Mouse (Mus musculus): ENCODE data around the gene Rpl29. TPM values are rescaled to one million over a fixed set of nuclear protein-coding genes. Genes with fewer than 3 reads are reported as not detected.

Rpl29 gene
- polyA plus RNA-seq, 1 experiment from 2014 or later, result 903 TPM

- 34% methylated on average over 16 of the region's 16 CpGs for WGBS
- no peak overlapping the region for H3K9ac ChIP-seq (ENCODE audit: low read depth, low read length)
- H3K36me3 ChIP-seq (ENCODE audit: control insufficient read depth, insufficient read depth, low read length), result no peaks in the 10 kb centered on the region
- H3K4me3 ChIP-seq (ENCODE audit: low read depth, low read length), result no peak overlapping the region
- no peaks in the 10 kb centered on the region for H3K9me3 ChIP-seq (ENCODE audit: control insufficient read depth, low read length)
- H3K27me3 ChIP-seq (ENCODE audit: control insufficient read depth, insufficient read depth, low read length), result no peaks in the 10 kb centered on the region
- peaks cover 9% of the 10 kb centered on the region; the same call in 1 of the 2 replicates for H3K4me1 ChIP-seq (replicated peaks; ENCODE audit: control insufficient read depth, insufficient read depth, low read length)
- H3K27ac ChIP-seq (ENCODE audit: low read depth, low read length), result no peak overlapping the region
- no peak for DNase-seq (ENCODE audit: low spot score)
- ATAC-seq (ENCODE audit: low FRiP score), result peak; percentile 58; the same call in 1 of the 2 replicates
- H3K4me2 ChIP-seq (replicated peaks; ENCODE audit: low read depth, low read length), result 0 out of 2 replicates have a peak overlapping the region, but pooled peaks have one; percentile 19
Observed at GRCm38 (mm10) chr9:106476002-106476923, 47.0 kb downstream of the Rpl29 start.

DNA sequence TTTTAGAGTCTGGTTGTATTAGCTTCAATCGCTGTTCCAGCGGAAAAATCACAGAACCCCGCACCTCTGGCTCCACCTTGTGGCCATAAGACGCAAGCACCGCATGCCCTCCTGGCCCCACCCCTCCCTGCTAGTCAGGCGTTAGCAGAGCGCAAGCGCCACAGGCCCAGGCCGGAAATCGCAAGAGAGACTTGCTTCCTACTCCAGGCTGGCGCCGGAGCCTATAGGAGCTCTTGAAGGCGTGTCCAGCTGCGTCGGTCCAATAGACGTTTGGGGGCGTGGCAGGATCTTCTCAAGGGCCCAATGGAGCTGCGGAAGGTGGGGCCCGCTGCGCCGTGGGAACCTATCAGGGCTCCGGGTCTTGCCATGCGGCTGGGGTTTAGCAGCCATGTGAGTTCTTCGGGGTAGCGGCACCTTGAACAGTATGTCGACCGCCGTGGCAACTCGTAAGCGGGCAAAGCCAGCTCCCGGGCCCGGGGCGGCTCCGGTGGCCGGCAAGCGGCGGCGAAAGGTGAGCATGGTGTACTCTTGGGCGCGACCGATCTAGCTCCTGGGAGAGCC lies 47.8 kb downstream of the Rpl29 start, which contains the start of gene Parp3:
Gene Parp3 (minus strand): TSS at position 26 of the 561 bp plus-strand sequence.
- Histone ChIP-seq H3K4me2 (replicated peaks; ENCODE audit: low read depth, low read length) (peak within 1 kb of the TSS; percentile 93), H3K9me3 (ENCODE audit: control insufficient read depth, low read length) (no peaks in the 10 kb centered on the region), H3K4me1 (replicated peaks; ENCODE audit: control insufficient read depth, insufficient read depth, low read length) (peaks cover 7% of the 10 kb centered on the region; the same call in 1 of the 2 replicates), H3K4me3 (ENCODE audit: low read depth, low read length) (peak within 1 kb of the TSS; percentile 74), H3K36me3 (ENCODE audit: control insufficient read depth, insufficient read depth, low read length) (no peaks in the 10 kb centered on the region), H3K27ac (ENCODE audit: low read depth, low read length) (no peak within 1 kb of the TSS), H3K9ac (ENCODE audit: low read depth, low read length) (peak within 1 kb of the TSS; percentile 56), H3K27me3 (ENCODE audit: control insufficient read depth, insufficient read depth, low read length) (no peaks in the 10 kb centered on the region)
- peak; percentile 99 for DNase-seq (ENCODE audit: low spot score)
- peak; percentile 98 for ATAC-seq (ENCODE audit: low FRiP score)
- WGBS, result under 1% methylated on average over 41 of the region's 41 CpGs

DNA sequence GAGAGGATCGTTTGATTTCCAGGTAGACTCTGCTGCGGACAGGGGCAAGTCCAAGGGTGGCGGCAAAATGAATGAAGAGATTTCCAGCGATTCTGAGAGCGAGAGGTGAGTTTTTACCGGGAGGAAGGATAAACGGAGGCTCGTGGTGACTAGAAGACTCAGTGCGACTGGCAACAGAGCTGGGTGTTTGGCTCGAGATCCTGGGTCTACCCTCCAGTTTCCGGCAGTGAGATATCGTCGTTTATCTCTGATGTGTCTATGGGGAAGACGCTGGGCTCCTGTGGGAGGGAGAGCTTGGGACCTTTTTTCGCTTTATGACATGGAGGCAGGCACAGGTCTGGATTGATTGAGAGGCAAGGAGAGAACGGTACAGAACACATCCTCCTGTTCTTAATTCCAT lies 48.4 kb downstream of the Rpl29 start:
- WGBS, result 4% methylated on average over 16 of the region's 16 CpGs
- no peak for ATAC-seq (ENCODE audit: low FRiP score)
- Histone ChIP-seq H3K4me3 (ENCODE audit: low read depth, low read length) (peak overlapping the region; percentile 74), H3K4me2 (replicated peaks; ENCODE audit: low read depth, low read length) (peak overlapping the region; percentile 93), H3K27ac (ENCODE audit: low read depth, low read length) (no peak overlapping the region), H3K36me3 (ENCODE audit: control insufficient read depth, insufficient read depth, low read length) (no peaks in the 10 kb centered on the region), H3K4me1 (replicated peaks; ENCODE audit: control insufficient read depth, insufficient read depth, low read length) (peaks cover 7% of the 10 kb centered on the region; the same call in 1 of the 2 replicates), H3K9me3 (ENCODE audit: control insufficient read depth, low read length) (no peaks in the 10 kb centered on the region), H3K9ac (ENCODE audit: low read depth, low read length) (peak overlapping the region; percentile 56), H3K27me3 (ENCODE audit: control insufficient read depth, insufficient read depth, low read length) (no peaks in the 10 kb centered on the region)
- DNase-seq (ENCODE audit: low spot score), result no peak

DNA sequence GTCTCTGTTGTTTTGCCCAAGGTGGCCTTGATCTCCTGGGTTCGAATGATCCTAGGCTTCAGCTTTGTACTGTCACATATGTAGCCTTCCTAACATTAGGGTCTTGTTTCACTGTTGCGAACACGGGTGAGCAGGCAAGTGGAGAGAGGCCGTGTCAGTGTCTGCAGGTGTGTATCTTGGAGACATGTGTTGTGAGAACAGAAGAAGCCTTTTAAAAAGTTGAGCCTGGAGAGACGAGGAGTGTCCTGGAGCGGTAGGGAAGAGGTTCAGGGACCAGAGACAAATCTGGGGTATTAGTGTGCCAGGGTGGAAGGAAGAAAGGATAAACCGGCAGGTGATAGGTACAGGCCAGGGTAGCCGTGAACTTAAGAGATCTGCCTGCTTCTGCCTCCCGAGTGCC lies 48.8 kb downstream of the Rpl29 start:
- no peaks in the 10 kb centered on the region for H3K27me3 ChIP-seq (ENCODE audit: control insufficient read depth, insufficient read depth, low read length)
- peak overlapping the region; percentile 93 for H3K4me2 ChIP-seq (replicated peaks; ENCODE audit: low read depth, low read length)
- peak overlapping the region; percentile 74 for H3K4me3 ChIP-seq (ENCODE audit: low read depth, low read length)
- no peak overlapping the region for H3K27ac ChIP-seq (ENCODE audit: low read depth, low read length)
- H3K9me3 ChIP-seq (ENCODE audit: control insufficient read depth, low read length), result no peaks in the 10 kb centered on the region
- H3K36me3 ChIP-seq (ENCODE audit: control insufficient read depth, insufficient read depth, low read length), result no peaks in the 10 kb centered on the region
- no peak for DNase-seq (ENCODE audit: low spot score)
- ATAC-seq (ENCODE audit: low FRiP score), result no peak
- peaks cover 7% of the 10 kb centered on the region; the same call in 1 of the 2 replicates for H3K4me1 ChIP-seq (replicated peaks; ENCODE audit: control insufficient read depth, insufficient read depth, low read length)
- H3K9ac ChIP-seq (ENCODE audit: low read depth, low read length), result no peak overlapping the region; the same call in 1 of the 2 replicates
- WGBS, result 85% methylated on average over 9 of the region's 9 CpGs

DNA sequence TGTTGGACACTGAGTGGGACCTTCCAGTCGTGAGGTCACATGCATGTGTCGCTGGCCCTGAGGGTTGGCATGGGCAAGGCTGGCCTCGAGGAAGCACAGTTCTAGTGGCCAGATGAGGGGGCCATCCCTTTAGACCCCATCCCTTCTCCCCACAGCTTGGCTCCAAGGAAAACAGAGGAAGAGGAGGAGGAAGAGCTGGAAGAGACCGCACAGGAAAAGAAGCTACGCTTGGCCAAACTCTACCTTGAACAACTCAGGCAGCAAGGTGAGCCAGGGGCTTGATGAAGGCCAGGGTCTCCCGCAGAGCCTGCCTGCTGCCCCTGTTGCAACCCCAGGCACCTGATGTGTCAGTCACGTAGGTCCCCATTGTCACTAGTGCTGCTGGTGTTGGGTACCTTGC lies 51.3 kb downstream of the Rpl29 start:
- Histone ChIP-seq H3K27me3 (ENCODE audit: control insufficient read depth, insufficient read depth, low read length) (no peaks in the 10 kb centered on the region), H3K4me3 (ENCODE audit: low read depth, low read length) (no peak overlapping the region), H3K36me3 (ENCODE audit: control insufficient read depth, insufficient read depth, low read length) (0 out of 2 replicates have a peak, but pooled peaks cover 2% of the 10 kb centered on the region), H3K4me1 (replicated peaks; ENCODE audit: control insufficient read depth, insufficient read depth, low read length) (peaks cover 5% of the 10 kb centered on the region; the same call in 1 of the 2 replicates), H3K9me3 (ENCODE audit: control insufficient read depth, low read length) (no peaks in the 10 kb centered on the region), H3K27ac (ENCODE audit: low read depth, low read length) (no peak overlapping the region), H3K4me2 (replicated peaks; ENCODE audit: low read depth, low read length) (no peak overlapping the region), H3K9ac (ENCODE audit: low read depth, low read length) (no peak overlapping the region)
- ATAC-seq (ENCODE audit: low FRiP score) (no peak), DNase-seq (ENCODE audit: low spot score) (no peak)
- WGBS, result 94% methylated on average over 7 of the region's 7 CpGs

- no peak for DNase-seq (ENCODE audit: low spot score)
- Histone ChIP-seq H3K27ac (ENCODE audit: low read depth, low read length) (no peak overlapping the region), H3K9ac (ENCODE audit: low read depth, low read length) (no peak overlapping the region), H3K27me3 (ENCODE audit: control insufficient read depth, insufficient read depth, low read length) (no peaks in the 10 kb centered on the region), H3K4me1 (replicated peaks; ENCODE audit: control insufficient read depth, insufficient read depth, low read length) (peaks cover 5% of the 10 kb centered on the region; the same call in 1 of the 2 replicates), H3K36me3 (ENCODE audit: control insufficient read depth, insufficient read depth, low read length) (0 out of 2 replicates have a peak, but pooled peaks cover 2% of the 10 kb centered on the region), H3K9me3 (ENCODE audit: control insufficient read depth, low read length) (no peaks in the 10 kb centered on the region), H3K4me2 (replicated peaks; ENCODE audit: low read depth, low read length) (no peak overlapping the region), H3K4me3 (ENCODE audit: low read depth, low read length) (no peak overlapping the region)
- ATAC-seq (ENCODE audit: low FRiP score), result no peak
- 96% methylated on average over 14 of the region's 15 CpGs for WGBS
Observed at GRCm38 (mm10) chr9:106481075-106481474, 51.8 kb downstream of the Rpl29 start.

Other genes with a start within 250 kb of the Rpl29 start
- 21.7 TPM in 2 replicates for gene Ppm1m, start 229.7 kb upstream of the Rpl29 start, polyA plus RNA-seq (2014; fragmentation: Nextera tagmentation; extraction: Ambion mirVana)
- 57.3 and 59.6 TPM in 2 replicates for gene Twf2, start 226.3 kb upstream of the Rpl29 start, polyA plus RNA-seq (2014; fragmentation: Nextera tagmentation; extraction: Ambion mirVana)
- not detected in 2 replicates for gene Tlr9, start 206.9 kb upstream of the Rpl29 start, polyA plus RNA-seq (2014; fragmentation: Nextera tagmentation; extraction: Ambion mirVana)
- gene Alas1, start 180.8 kb upstream of the Rpl29 start, polyA plus RNA-seq (2014; fragmentation: Nextera tagmentation; extraction: Ambion mirVana), result 83.8 and 84.7 TPM in 2 replicates
- gene Poc1a, start 148.4 kb upstream of the Rpl29 start, polyA plus RNA-seq (2014; fragmentation: Nextera tagmentation; extraction: Ambion mirVana), result 27.3 and 27.6 TPM in 2 replicates
- 25.0 and 25.8 TPM in 2 replicates for gene Dusp7, start 60.8 kb upstream of the Rpl29 start, polyA plus RNA-seq (2014; fragmentation: Nextera tagmentation; extraction: Ambion mirVana)
- 26.4 and 30.3 TPM in 2 replicates for gene Acy1, start 8.9 kb downstream of the Rpl29 start, polyA plus RNA-seq (2014; fragmentation: Nextera tagmentation; extraction: Ambion mirVana)
- 4.2 and 6.0 TPM in 2 replicates for gene Abhd14b, start 18.0 kb downstream of the Rpl29 start, polyA plus RNA-seq (2014; fragmentation: Nextera tagmentation; extraction: Ambion mirVana)
- gene Abhd14a, start 18.2 kb downstream of the Rpl29 start, polyA plus RNA-seq (2014; fragmentation: Nextera tagmentation; extraction: Ambion mirVana), result 31.2 and 34.7 TPM in 2 replicates
- gene Pcbp4, start 23.8 kb downstream of the Rpl29 start, polyA plus RNA-seq (2014; fragmentation: Nextera tagmentation; extraction: Ambion mirVana), result 222 and 249 TPM in 2 replicates
- gene Gpr62, start 36.5 kb downstream of the Rpl29 start, polyA plus RNA-seq (2014; fragmentation: Nextera tagmentation; extraction: Ambion mirVana), result 0.22 and 0.29 TPM in 2 replicates
- 41.3 and 42.2 TPM in 2 replicates for gene Rrp9, start 46.5 kb downstream of the Rpl29 start, polyA plus RNA-seq (2014; fragmentation: Nextera tagmentation; extraction: Ambion mirVana)
- 0.54 and 1.4 TPM in 2 replicates for gene Parp3, start 47.5 kb downstream of the Rpl29 start, polyA plus RNA-seq (2014; fragmentation: Nextera tagmentation; extraction: Ambion mirVana)
- not detected in 2 replicates for gene Iqcf1, start 70.5 kb downstream of the Rpl29 start, polyA plus RNA-seq (2014; fragmentation: Nextera tagmentation; extraction: Ambion mirVana)
- not detected in 2 replicates for gene Iqcf5, start 85.1 kb downstream of the Rpl29 start, polyA plus RNA-seq (2014; fragmentation: Nextera tagmentation; extraction: Ambion mirVana)
- gene Iqcf3, start 132.2 kb downstream of the Rpl29 start, polyA plus RNA-seq (2014; fragmentation: Nextera tagmentation; extraction: Ambion mirVana), result not detected in 2 replicates
- gene Iqcf4, start 141.5 kb downstream of the Rpl29 start, polyA plus RNA-seq (2014; fragmentation: Nextera tagmentation; extraction: Ambion mirVana), result not detected in 2 replicates
- gene Iqcf6, start 197.1 kb downstream of the Rpl29 start, polyA plus RNA-seq (2014; fragmentation: Nextera tagmentation; extraction: Ambion mirVana), result not detected in 2 replicates
- gene Grm2, start 226.6 kb downstream of the Rpl29 start, polyA plus RNA-seq (2014; fragmentation: Nextera tagmentation; extraction: Ambion mirVana), result 9.5 and 9.7 TPM in 2 replicates